Mouse (Mus musculus) forebrain, embryonic 11.5 days (tissue): Measurements from ENCODE around the gene Cd24a. TPM values are rescaled to one million over a fixed set of nuclear protein-coding genes. Genes with fewer than 3 reads are reported as not detected.
A peak's percentile ranks its signal among the peaks of the same experiment; 100 is the strongest.

Experiments used
- ATAC-seq: fragments of 200-750 bp; cut with Nextera tagmentation; replicated peaks from 2 replicates; pipeline ENCODE4 v1.8.0; 2017; ENCODE audit warnings: moderate TSS enrichment; ENCODE audit not compliant: low FRiP score
- DNase-seq: peaks from one replicate; pipeline ENCODE4 v3.0.0-alpha.2; 2017; ENCODE audit warnings: low spot score
- H3K27ac ChIP-seq: fragments of 300-500 bp; sonication (generic); 2 replicates; pipeline ENCODE4 v1.5.1; 2014; ENCODE audit warnings: low read depth, low read length
- H3K27me3 ChIP-seq: fragments of 300-500 bp; sonication (generic); 2 replicates; pipeline ENCODE4 v1.6.1; 2014; ENCODE audit warnings: mild to moderate bottlenecking, low read length, mixed read lengths; ENCODE audit not compliant: control insufficient read depth, insufficient read depth
- H3K36me3 ChIP-seq: fragments of 300-500 bp; sonication (generic); 2 replicates; pipeline ENCODE4 v1.6.1; 2014; ENCODE audit warnings: mild to moderate bottlenecking, low read length, moderate library complexity, mixed read lengths; ENCODE audit not compliant: control insufficient read depth, insufficient read depth
- H3K4me1 ChIP-seq: fragments of 300-500 bp; sonication (generic); replicated peaks from 2 replicates; pipeline ENCODE4 v1.6.1; 2014; ENCODE audit warnings: low read length, mixed read lengths; ENCODE audit not compliant: control insufficient read depth, insufficient read depth
- H3K4me2 ChIP-seq: fragments of 300-500 bp; sonication (generic); 2 replicates; pipeline ENCODE4 v1.6.1; 2014; ENCODE audit warnings: low read depth, mild to moderate bottlenecking, low read length, moderate library complexity, mixed read lengths; ENCODE audit not compliant: severe bottlenecking
- H3K4me3 ChIP-seq: fragments of 300-500 bp; sonication (generic); 2 replicates; pipeline ENCODE4 v1.5.1; 2014; ENCODE audit warnings: low read depth, low read length
- H3K9ac ChIP-seq: fragments of 300-500 bp; sonication (generic); 2 replicates; pipeline ENCODE4 v1.6.1; 2014; ENCODE audit warnings: low read length
- H3K9me3 ChIP-seq: fragments of 300-500 bp; sonication (generic); 2 replicates; pipeline ENCODE4 v1.6.1; 2016; ENCODE audit warnings: low read length, mixed read lengths; ENCODE audit not compliant: control insufficient read depth
- WGBS: fragments of 180-500 bp; shearing (Covaris S2); extraction: QIAGEN DNeasy Blood & Tissue Kit; methylation state at CpG from one replicate; pipeline ENCODE4 v1.1.7; 2014; 5-methylcytosine and 5-hydroxymethylcytosine counted together
- polyA plus RNA-seq: library from polyadenylated mRNA; unstranded; fragments of >200 nt; fragmentation: Nextera tagmentation; extraction: Ambion mirVana; gene quantifications from 2 replicates; pipeline ENCODE4 v1.2.1, GENCODE M21; 2014

Cd24a gene
- polyA plus RNA-seq, 1 experiment from 2014 or later, result 364 TPM

GRCm38 (mm10) chr10:43605901-43606300, 27.8 kb downstream of the Cd24a start:
- Histone ChIP-seq H3K9me3 (no peaks in the 10 kb centered on the region), H3K36me3 (no peaks in the 10 kb centered on the region), H3K27me3 (no peaks in the 10 kb centered on the region), H3K4me2 (no peak overlapping the region), H3K27ac (no peak overlapping the region), H3K9ac (no peak overlapping the region), H3K4me1 (no peaks in the 10 kb centered on the region; the same call in 1 of the 2 replicates), H3K4me3 (no peak overlapping the region)
- 80% methylated on average over 7 of the region's 7 CpGs for WGBS
- DNase-seq (no peak), ATAC-seq (no peak)

- no peaks in the 10 kb centered on the region for H3K36me3 ChIP-seq
- H3K27ac ChIP-seq, result no peak overlapping the region
- WGBS, result 88% methylated on average over 5 of the region's 5 CpGs
- no peaks in the 10 kb centered on the region for H3K9me3 ChIP-seq
- H3K9ac ChIP-seq, result no peak overlapping the region
- no peak for ATAC-seq
- no peaks in the 10 kb centered on the region for H3K27me3 ChIP-seq
- H3K4me3 ChIP-seq, result no peak overlapping the region
- H3K4me2 ChIP-seq, result no peak overlapping the region
- no peaks in the 10 kb centered on the region for H3K4me1 ChIP-seq
- DNase-seq, result no peak
Measured at GRCm38 (mm10) chr10:43609507-43609906, 31.4 kb downstream of the Cd24a start.

- Histone ChIP-seq H3K36me3 (no peaks in the 10 kb centered on the region), H3K9me3 (no peaks in the 10 kb centered on the region), H3K27me3 (no peaks in the 10 kb centered on the region), H3K9ac (no peak overlapping the region), H3K4me3 (no peak overlapping the region), H3K4me1 (no peaks in the 10 kb centered on the region), H3K4me2 (no peak overlapping the region), H3K27ac (no peak overlapping the region)
- 89% methylated on average over 2 of the region's 2 CpGs for WGBS
- ATAC-seq (no peak), DNase-seq (no peak)
Measured at GRCm38 (mm10) chr10:43609958-43610357, 31.9 kb downstream of the Cd24a start.

- H3K4me2 ChIP-seq, result no peak overlapping the region
- H3K4me1 ChIP-seq, result no peaks in the 10 kb centered on the region
- no peaks in the 10 kb centered on the region for H3K36me3 ChIP-seq
- DNase-seq (no peak), ATAC-seq (no peak)
- no peak overlapping the region for H3K9ac ChIP-seq
- H3K27ac ChIP-seq, result no peak overlapping the region
- H3K27me3 ChIP-seq, result no peaks in the 10 kb centered on the region
- no peak overlapping the region for H3K4me3 ChIP-seq
- H3K9me3 ChIP-seq, result no peaks in the 10 kb centered on the region
Measured at GRCm38 (mm10) chr10:43611081-43611480, 33.0 kb downstream of the Cd24a start.

GRCm38 (mm10) chr10:43619059-43619531, 41.0 kb downstream of the Cd24a start:
- peak; percentile 84 for ATAC-seq
- Histone ChIP-seq H3K4me2 (peak overlapping the region; percentile 22; the same call in 1 of the 2 replicates), H3K9ac (no peak overlapping the region; the same call in 1 of the 2 replicates), H3K36me3 (no peaks in the 10 kb centered on the region), H3K27ac (0 out of 2 replicates have a peak overlapping the region, but pooled peaks have one; percentile 8), H3K27me3 (no peaks in the 10 kb centered on the region), H3K9me3 (no peaks in the 10 kb centered on the region), H3K4me3 (no peak overlapping the region), H3K4me1 (no peaks in the 10 kb centered on the region; the same call in 1 of the 2 replicates)
- DNase-seq, result peak; percentile 66
- 3% methylated on average over 6 of the region's 6 CpGs for WGBS

GRCm38 (mm10) chr10:43619939-43620338, 41.9 kb downstream of the Cd24a start:
- 0 out of 2 replicates have a peak overlapping the region, but pooled peaks have one; percentile 8 for H3K27ac ChIP-seq
- DNase-seq, result no peak

GRCm38 (mm10) chr10:43623510-43623909, 45.4 kb downstream of the Cd24a start:
- Histone ChIP-seq H3K9me3 (no peaks in the 10 kb centered on the region), H3K9ac (no peak overlapping the region), H3K27me3 (no peaks in the 10 kb centered on the region), H3K4me2 (no peak overlapping the region), H3K27ac (no peak overlapping the region), H3K4me1 (no peaks in the 10 kb centered on the region; the same call in 1 of the 2 replicates), H3K36me3 (no peaks in the 10 kb centered on the region), H3K4me3 (no peak overlapping the region)
- DNase-seq (no peak), ATAC-seq (no peak)
- WGBS, result 92% methylated on average over 8 of the region's 8 CpGs

More at GRCm38 (mm10) chr10:43619939-43620338, 41.9 kb downstream of the Cd24a start:
- no peak overlapping the region for H3K4me2 ChIP-seq
- H3K9me3 ChIP-seq, result no peaks in the 10 kb centered on the region
- no peaks in the 10 kb centered on the region for H3K27me3 ChIP-seq
- no peak overlapping the region for H3K9ac ChIP-seq
- WGBS, result 81% methylated on average over 2 of the region's 2 CpGs
- no peak for ATAC-seq
- H3K4me1 ChIP-seq, result no peaks in the 10 kb centered on the region; the same call in 1 of the 2 replicates
- H3K36me3 ChIP-seq, result no peaks in the 10 kb centered on the region
- H3K4me3 ChIP-seq, result no peak overlapping the region

GRCm38 (mm10) chr10:43624362-43624761, 46.3 kb downstream of the Cd24a start:
- no peak for ATAC-seq
- WGBS, result 83% methylated on average over 5 of the region's 5 CpGs
- no peak for DNase-seq
- Histone ChIP-seq H3K36me3 (no peaks in the 10 kb centered on the region), H3K9ac (no peak overlapping the region), H3K9me3 (no peaks in the 10 kb centered on the region), H3K27ac (no peak overlapping the region), H3K4me3 (no peak overlapping the region), H3K4me2 (no peak overlapping the region), H3K4me1 (no peaks in the 10 kb centered on the region), H3K27me3 (no peaks in the 10 kb centered on the region)

GRCm38 (mm10) chr10:43624791-43625398, 46.8 kb downstream of the Cd24a start:
- Histone ChIP-seq H3K36me3 (no peaks in the 10 kb centered on the region), H3K27me3 (no peaks in the 10 kb centered on the region), H3K9ac (no peak overlapping the region), H3K9me3 (no peaks in the 10 kb centered on the region), H3K4me3 (no peak overlapping the region), H3K27ac (no peak overlapping the region), H3K4me1 (no peaks in the 10 kb centered on the region), H3K4me2 (no peak overlapping the region)
- DNase-seq, result no peak
- WGBS, result 70% methylated on average over 2 of the region's 2 CpGs
- ATAC-seq, result no peak
